In the genomic region with DNA sequence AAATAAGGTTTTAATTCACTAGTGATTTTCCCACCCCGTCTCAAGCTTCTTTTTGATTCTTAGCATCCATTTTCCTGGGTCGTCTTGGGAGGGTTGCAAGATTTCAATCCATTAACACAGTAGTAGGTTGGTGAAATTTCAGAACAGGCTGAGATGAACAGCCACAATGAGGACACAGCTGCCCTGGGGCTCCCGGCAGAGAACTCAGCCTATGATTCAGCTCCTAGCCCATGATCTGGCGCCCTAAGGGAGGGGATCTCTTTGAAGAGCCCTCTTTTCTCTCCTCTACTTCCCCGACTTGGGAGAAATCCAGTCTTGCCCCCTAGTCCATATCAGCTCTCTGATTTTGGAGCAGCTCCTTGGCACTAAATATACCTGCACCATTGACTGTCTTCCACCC, we compare ENCODE assay signal across 9 mouse cellular contexts. TPM values are rescaled to one million over a fixed set of nuclear protein-coding genes. Genes with fewer than 3 reads are reported as not detected.
A peak's percentile ranks its signal among the peaks of the same experiment; 100 is the strongest.
DNase-seq lines count a peak whose midpoint lies in the region; ATAC-seq lines count a peak whose summit lies in the region.
"Had no signal": no experiment of that assay in that cellular context is flagged by ENCODE, and none has a peak within 500 bp of the region (broad histone marks: within the 10 kb centered on the region; RNA-seq: fewer than 3 reads in every experiment).

No protein-coding gene starts in this region.

- 32% methylated on average over 5 of the region's 5 CpGs for WGBS in heart, embryonic 11.5 days (ENCODE audit: insufficient replicate concordance)
- WGBS in hindbrain, embryonic 13.5 days, result 14% methylated on average over 5 of the region's 5 CpGs
- WGBS in midbrain, embryonic 15.5 days, result 14% methylated on average over 5 of the region's 5 CpGs

- H3K9me3 ChIP-seq in heart, embryonic 11.5 days (replicated peaks; ENCODE audit: control insufficient read depth, low read length), result no peaks in the 10 kb centered on the region
- H3K9me3 ChIP-seq in hindbrain, embryonic 13.5 days, result no peaks in the 10 kb centered on the region
- H3K9me3 ChIP-seq in midbrain, embryonic 15.5 days, result no peaks in the 10 kb centered on the region

- no peak for DNase-seq in heart, postnatal 36 days
- DNase-seq in brain, adult 2 months (ENCODE audit: low read depth, low spot score), result peak; percentile 27
- no peak for DNase-seq in urinary bladder, adult 18-20 months (ENCODE audit: low spot score in 2 of 2)
- no peak for DNase-seq in gastrocnemius, postnatal 4 days (ENCODE audit: low spot score in 2 of 2)
- no peak for DNase-seq in left cerebral cortex, postnatal 4 days

- peaks cover 19% of the 10 kb centered on the region for H3K4me1 ChIP-seq in heart, embryonic 11.5 days (ENCODE audit: control insufficient read depth, insufficient read depth, low read length)
- H3K4me1 ChIP-seq in hindbrain, embryonic 13.5 days (replicated peaks), result peaks cover 35% of the 10 kb centered on the region
- peaks cover 31% of the 10 kb centered on the region for H3K4me1 ChIP-seq in midbrain, embryonic 15.5 days

- peak overlapping the region; percentile 63 for H3K4me2 ChIP-seq in heart, embryonic 11.5 days
- H3K4me2 ChIP-seq in hindbrain, embryonic 13.5 days, result peak overlapping the region; percentile 56
- H3K4me2 ChIP-seq in midbrain, embryonic 15.5 days, result peak overlapping the region; percentile 54

- no peak overlapping the region for H3K9ac ChIP-seq in heart, embryonic 11.5 days (ENCODE audit: low read depth, low read length)
- H3K9ac ChIP-seq in hindbrain, embryonic 13.5 days, result peak overlapping the region; percentile 53; the same call in 1 of the 2 replicates
- H3K9ac ChIP-seq in midbrain, embryonic 15.5 days, result no peak overlapping the region

- H3K27ac ChIP-seq in heart, embryonic 11.5 days (ENCODE audit: low read depth, low read length), result no peak overlapping the region
- peak overlapping the region; percentile 23; the same call in 1 of the 2 replicates for H3K27ac ChIP-seq in hindbrain, embryonic 13.5 days
- H3K27ac ChIP-seq in midbrain, embryonic 15.5 days, result no peak overlapping the region

- intact Hi-C loops in heart, postnatal 36 days (cut with DNase I), result loop anchor here (2.0 to 5.0 kb wide), 4 partner anchors 94 to 855 kb away; no protein-coding TSS in a partner anchor
- intact Hi-C loops in left cerebral cortex, postnatal 4 days (cut with DNase I), result loop anchor here (5.0 to 10.0 kb wide), 3 partner anchors 528 to 850 kb away; a partner anchor contains a TSS

- H3K36me3 ChIP-seq in heart, embryonic 11.5 days (ENCODE audit: control insufficient read depth, insufficient read depth, low read length), result no peaks in the 10 kb centered on the region
- H3K36me3 ChIP-seq in hindbrain, embryonic 13.5 days, result no peaks in the 10 kb centered on the region
- H3K36me3 ChIP-seq in midbrain, embryonic 15.5 days (replicated peaks), result no peaks in the 10 kb centered on the region

- ATAC-seq in heart, embryonic 11.5 days (replicated peaks; ENCODE audit: insufficient number of reproducible peaks, low FRiP score, low TSS enrichment), result no peak; the same call in 1 of the 2 replicates
- ATAC-seq in hindbrain, embryonic 13.5 days (ENCODE audit: low FRiP score), result 0 out of 2 replicates have a peak, but pooled peaks have one; percentile 34
- peak; percentile 32; the same call in 1 of the 2 replicates for ATAC-seq in midbrain, embryonic 15.5 days (replicated peaks)
- ATAC-seq: inflammation-experienced regulatory T-cells, adult 6 months had no signal

- peak overlapping the region; percentile 25 for H3K4me3 ChIP-seq in heart, embryonic 11.5 days (ENCODE audit: low read depth, low read length)
- H3K4me3 ChIP-seq in hindbrain, embryonic 13.5 days, result peak overlapping the region; percentile 28; the same call in 1 of the 2 replicates
- H3K4me3 ChIP-seq in midbrain, embryonic 15.5 days, result peak overlapping the region; percentile 29

- H3K27me3 ChIP-seq in heart, embryonic 11.5 days (ENCODE audit: control insufficient read depth, insufficient read depth, low read length), result no peaks in the 10 kb centered on the region
- 0 out of 2 replicates have a peak, but pooled peaks cover 7% of the 10 kb centered on the region for H3K27me3 ChIP-seq in hindbrain, embryonic 13.5 days
- H3K27me3 ChIP-seq in midbrain, embryonic 15.5 days (replicated peaks), result no peaks in the 10 kb centered on the region

RNA-seq across cellular contexts. Expression of a gene that starts 41.9 kb away (rescaled TPM):
- 24.4 and 24.7 TPM in 2 replicates for polyA plus RNA-seq in heart, embryonic 11.5 days (2014; fragmentation: Nextera tagmentation; extraction: Ambion mirVana)
- 100 to 1,000 TPM; 117 to 139 TPM for total RNA-seq in heart, postnatal 36 days (2021)
- polyA plus RNA-seq in hindbrain, embryonic 13.5 days (2015; fragmentation: Nextera tagmentation; extraction: Ambion mirVana), result 26.9 and 28.6 TPM in 2 replicates
- polyA plus RNA-seq in midbrain, embryonic 15.5 days (2015; fragmentation: Nextera tagmentation; extraction: Ambion mirVana), result 34.9 and 35.4 TPM in 2 replicates
- 10 to 100 TPM; 85.1 to 86.5 TPM for total RNA-seq in gastrocnemius, postnatal 4 days (2021)
- 10 to 100 TPM; 52.9 to 55.4 TPM for total RNA-seq in left cerebral cortex, postnatal 4 days (2021)
